Mouse (Mus musculus) embryonic facial prominence, embryonic 12.5 days (tissue): ENCODE data around the gene Usp22. TPM values are rescaled to one million over a fixed set of nuclear protein-coding genes. Genes with fewer than 3 reads are reported as not detected.
"Not testable (repeated sequence)": the region's sequence is repeated elsewhere in the genome, so short reads cannot be mapped to it uniquely, and the experiment has no call there.

ENCODE experiments used
- ATAC-seq: fragments of 200-750 bp; cut with Nextera tagmentation; 2 replicates; pipeline ENCODE4 v1.8.0; 2017; ENCODE audit not compliant: insufficient number of reproducible peaks, insufficient read depth, low FRiP score, low TSS enrichment
- H3K27ac ChIP-seq: fragments of 300-500 bp; sonication (generic); 2 replicates; pipeline ENCODE4 v1.5.1; 2016; ENCODE audit warnings: mild to moderate bottlenecking
- H3K27me3 ChIP-seq: fragments of 300-500 bp; sonication (generic); 2 replicates; pipeline ENCODE4 v1.6.1; 2016; ENCODE audit warnings: mild to moderate bottlenecking, moderate library complexity
- H3K36me3 ChIP-seq: fragments of 300-500 bp; sonication (generic); 2 replicates; pipeline ENCODE4 v1.6.1; 2016; ENCODE audit warnings: mild to moderate bottlenecking
- H3K4me1 ChIP-seq: fragments of 300-500 bp; sonication (generic); 2 replicates; pipeline ENCODE4 v1.6.1; 2016
- H3K4me2 ChIP-seq: fragments of 300-500 bp; sonication (generic); replicated peaks from 2 replicates; pipeline ENCODE4 v1.6.1; 2016; ENCODE audit warnings: mild to moderate bottlenecking, moderate library complexity
- H3K4me3 ChIP-seq: fragments of 300-500 bp; sonication (generic); 2 replicates; pipeline ENCODE4 v1.5.1; 2016; ENCODE audit warnings: mild to moderate bottlenecking
- H3K9ac ChIP-seq: fragments of 300-500 bp; sonication (generic); 2 replicates; pipeline ENCODE4 v1.6.1; 2016; ENCODE audit warnings: mild to moderate bottlenecking, moderate library complexity
- H3K9me3 ChIP-seq: fragments of 300-500 bp; sonication (generic); 2 replicates; pipeline ENCODE4 v1.6.1; 2016; ENCODE audit warnings: mild to moderate bottlenecking, moderate library complexity
- WGBS: fragments of 180-500 bp; shearing (Covaris S2); methylation state at CpG from one replicate; pipeline ENCODE4 v1.1.7; 2016; 5-methylcytosine and 5-hydroxymethylcytosine counted together
- polyA plus RNA-seq: library from polyadenylated mRNA; unstranded; fragments of >200 nt; fragmentation: Nextera tagmentation; extraction: Ambion mirVana; gene quantifications from 2 replicates; pipeline ENCODE4 v1.2.1, GENCODE M21; 2016

The Usp22 gene
- polyA plus RNA-seq, 1 experiment from 2014 or later, result 221 TPM

DNA sequence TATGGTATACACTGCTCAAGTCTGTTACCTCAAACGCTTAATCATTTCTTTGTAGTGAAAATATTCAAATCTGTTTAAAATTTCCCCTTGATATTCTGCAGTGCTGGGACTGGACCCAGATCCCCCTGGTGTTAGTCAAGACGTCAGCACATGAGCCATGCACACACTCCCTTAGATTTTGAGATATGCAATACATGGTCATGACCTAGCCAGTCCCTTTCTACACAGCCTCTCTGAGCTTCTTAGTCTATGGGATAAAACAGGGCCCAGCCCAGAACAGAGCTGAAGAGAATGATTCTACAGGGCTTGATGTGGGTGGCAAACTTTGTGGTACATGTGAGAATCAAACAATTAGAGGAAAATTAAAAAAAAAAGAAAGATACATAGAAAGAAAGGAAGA lies 33.2 kb downstream of the Usp22 start:
- Histone ChIP-seq H3K27ac (no peak overlapping the region), H3K9me3 (no peaks in the 10 kb centered on the region), H3K4me3 (no peak overlapping the region), H3K4me1 (0 out of 2 replicates have a peak, but pooled peaks cover under 1% of the 10 kb centered on the region), H3K4me2 (no peak overlapping the region), H3K27me3 (peaks cover 3% of the 10 kb centered on the region; the same call in 1 of the 2 replicates), H3K9ac (no peak overlapping the region), H3K36me3 (no peaks in the 10 kb centered on the region)
- WGBS, result 60% methylated on average over 2 of the region's 2 CpGs
- ATAC-seq, result no peak

DNA sequence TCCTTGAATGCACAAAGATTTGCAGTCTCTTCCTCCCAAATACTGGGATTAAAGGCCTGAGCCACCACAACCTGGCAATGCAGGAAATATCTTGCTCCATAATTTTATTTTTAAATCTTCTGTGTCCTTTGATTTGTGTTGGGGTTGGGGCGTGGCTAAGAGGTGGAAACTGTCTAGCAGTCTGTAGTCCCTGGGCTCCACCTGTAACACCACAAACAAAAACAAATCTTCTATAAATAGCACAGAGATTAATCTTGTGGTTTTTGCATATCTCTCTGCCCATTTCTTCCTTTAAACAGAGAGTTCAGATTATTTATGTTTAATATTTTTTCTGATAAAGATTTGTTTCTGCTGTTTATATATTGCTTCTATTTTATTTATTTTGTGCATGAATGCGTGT lies 41.9 kb downstream of the Usp22 start:
- Histone ChIP-seq H3K4me1 (no peaks in the 10 kb centered on the region), H3K4me3 (no peak overlapping the region), H3K4me2 (no peak overlapping the region), H3K9ac (no peak overlapping the region), H3K27me3 (no peaks in the 10 kb centered on the region), H3K9me3 (no peaks in the 10 kb centered on the region), H3K27ac (no peak overlapping the region), H3K36me3 (no peaks in the 10 kb centered on the region)
- WGBS, result 78% methylated on average over 2 of the region's 2 CpGs
- ATAC-seq, result no peak

DNA sequence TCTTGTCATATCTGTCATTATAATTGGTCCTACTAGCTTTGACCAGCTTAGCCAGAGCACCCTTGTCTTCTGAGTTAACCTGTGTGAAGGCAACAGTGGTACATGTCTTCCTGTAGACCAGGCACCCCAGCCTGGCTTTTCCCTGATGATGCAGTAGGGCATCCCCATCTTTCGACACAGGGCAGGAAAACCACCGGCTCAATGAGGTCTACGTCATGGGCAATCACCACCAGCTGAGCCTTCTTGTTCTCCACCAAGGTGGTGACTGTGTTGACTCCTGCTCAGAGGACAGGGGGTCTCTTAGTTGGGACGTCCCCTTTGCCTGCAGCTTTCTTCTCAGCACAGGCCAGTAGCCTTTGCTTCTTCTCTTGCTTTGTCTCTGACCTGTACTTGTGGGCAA lies 44.2 kb downstream of the Usp22 start:
- not testable (repeated sequence) for ATAC-seq, H3K27ac ChIP-seq
- WGBS, result 83% methylated on average over 4 of the region's 4 CpGs

DNA sequence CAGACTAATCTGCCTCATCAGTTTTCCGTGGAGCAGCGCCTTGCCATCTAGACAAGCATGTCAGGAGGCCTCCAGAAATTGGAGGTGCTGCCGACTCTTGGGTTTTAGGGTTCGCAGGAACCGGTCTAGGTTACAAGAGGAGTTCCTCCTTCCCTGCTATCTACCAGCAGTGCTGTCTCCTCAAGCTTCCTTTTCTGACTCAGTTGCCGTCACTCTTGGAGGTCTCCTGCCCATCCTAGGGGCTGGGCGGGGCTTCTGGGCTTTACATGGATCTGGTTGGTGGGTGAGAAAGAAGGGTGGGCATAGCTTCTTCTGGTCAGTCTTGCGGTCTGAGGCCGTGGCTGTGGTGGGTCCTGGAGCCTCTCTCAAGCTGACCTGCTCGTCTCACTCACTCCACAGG lies 45.5 kb downstream of the Usp22 start:
- Histone ChIP-seq H3K36me3 (no peaks in the 10 kb centered on the region), H3K27me3 (no peaks in the 10 kb centered on the region), H3K4me1 (no peaks in the 10 kb centered on the region), H3K4me3 (no peak overlapping the region), H3K9me3 (no peaks in the 10 kb centered on the region), H3K27ac (no peak overlapping the region), H3K9ac (no peak overlapping the region), H3K4me2 (no peak overlapping the region)
- ATAC-seq, result no peak
- WGBS, result 50% methylated on average over 10 of the region's 10 CpGs

More for the DNA sequence above, 44.2 kb downstream of the Usp22 start:
- H3K9ac ChIP-seq, H3K4me1 ChIP-seq, H3K4me3 ChIP-seq, H3K36me3 ChIP-seq, H3K4me2 ChIP-seq, H3K27me3 ChIP-seq, H3K9me3 ChIP-seq: not testable (repeated sequence)

DNA sequence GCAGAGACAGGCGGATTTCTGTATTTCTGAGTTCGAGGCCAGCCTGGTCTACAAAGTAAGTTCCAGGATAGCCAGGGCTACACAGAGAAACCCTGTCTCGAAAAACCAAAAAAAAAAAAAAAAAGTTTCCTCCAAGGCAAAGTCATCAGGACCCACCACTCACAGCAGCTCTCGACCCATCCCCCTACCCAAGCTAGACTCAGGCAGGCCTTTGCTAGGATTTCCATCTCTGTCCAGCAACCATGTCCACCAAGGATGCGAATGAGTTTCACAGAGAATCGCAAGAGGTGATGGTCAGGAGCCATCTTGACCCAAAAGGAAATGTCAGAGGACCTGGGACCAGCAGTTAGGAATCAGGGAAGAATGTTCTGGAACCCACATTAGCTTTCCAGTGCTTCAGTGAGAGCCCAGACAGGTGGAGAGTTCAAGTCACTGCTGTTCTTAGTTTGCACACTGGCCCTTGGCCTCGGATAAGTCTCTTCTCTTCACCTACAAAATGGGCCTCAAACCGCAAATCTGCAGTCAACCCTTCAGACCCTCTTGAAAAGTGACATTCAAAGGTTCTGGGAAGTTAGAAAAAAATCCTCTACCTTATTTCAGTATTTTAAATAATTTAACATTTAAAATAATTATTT lies 47.3 kb downstream of the Usp22 start:
- Histone ChIP-seq H3K9ac (no peak overlapping the region), H3K27me3 (no peaks in the 10 kb centered on the region), H3K27ac (no peak overlapping the region), H3K36me3 (no peaks in the 10 kb centered on the region), H3K4me3 (no peak overlapping the region), H3K4me1 (no peaks in the 10 kb centered on the region), H3K4me2 (no peak overlapping the region), H3K9me3 (no peaks in the 10 kb centered on the region)
- 87% methylated on average over 8 of the region's 8 CpGs for WGBS
- ATAC-seq, result no peak

DNA sequence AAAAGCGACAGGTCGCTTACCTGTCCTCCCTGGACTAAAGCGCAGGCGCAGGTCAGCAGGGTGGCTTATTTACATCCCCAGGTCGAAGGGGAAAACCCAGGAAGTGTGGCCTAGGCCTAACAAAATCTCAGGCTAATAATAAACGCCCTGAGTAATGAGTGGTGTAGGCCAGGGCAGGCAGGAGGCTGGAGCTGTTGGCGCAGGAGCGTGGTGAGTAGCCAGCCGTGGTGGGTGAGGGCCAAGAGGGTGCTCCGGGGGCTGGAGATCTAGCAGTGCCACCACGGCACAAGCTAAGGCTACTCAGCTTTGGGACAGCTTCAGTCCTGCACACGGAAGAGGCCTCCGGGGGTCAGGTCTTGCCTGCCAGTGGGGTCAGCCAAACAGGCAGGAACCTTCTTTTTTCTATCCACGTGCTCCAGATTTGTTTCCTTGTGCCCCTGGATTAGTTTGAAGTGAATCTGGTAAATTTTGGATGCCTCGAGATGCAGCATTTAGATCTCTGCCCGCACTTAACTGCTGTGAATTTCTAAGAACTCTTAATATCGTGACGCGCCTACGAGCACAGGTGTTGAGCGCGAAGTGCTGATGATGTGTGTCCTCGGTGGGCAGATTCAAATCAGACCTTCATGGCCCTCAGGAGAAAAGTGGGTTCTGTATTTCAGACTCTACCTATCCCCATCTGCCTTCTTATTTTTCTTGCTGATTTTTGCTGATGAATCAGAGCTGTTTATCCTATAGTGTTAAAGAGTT lies 48.1 kb downstream of the Usp22 start, which contains the start of gene Tnfrsf13b:
Gene Tnfrsf13b, plus strand, starts transcription at position 150 of the 750 bp plus-strand sequence.
- Histone ChIP-seq H3K27ac (no peak within 1 kb of the TSS), H3K4me3 (no peak within 1 kb of the TSS), H3K9ac (no peak within 1 kb of the TSS), H3K27me3 (no peaks in the 10 kb centered on the region), H3K4me1 (no peaks in the 10 kb centered on the region), H3K4me2 (no peak within 1 kb of the TSS), H3K9me3 (no peaks in the 10 kb centered on the region), H3K36me3 (no peaks in the 10 kb centered on the region)
- 83% methylated on average over 23 of the region's 23 CpGs for WGBS
- ATAC-seq, result no peak

DNA sequence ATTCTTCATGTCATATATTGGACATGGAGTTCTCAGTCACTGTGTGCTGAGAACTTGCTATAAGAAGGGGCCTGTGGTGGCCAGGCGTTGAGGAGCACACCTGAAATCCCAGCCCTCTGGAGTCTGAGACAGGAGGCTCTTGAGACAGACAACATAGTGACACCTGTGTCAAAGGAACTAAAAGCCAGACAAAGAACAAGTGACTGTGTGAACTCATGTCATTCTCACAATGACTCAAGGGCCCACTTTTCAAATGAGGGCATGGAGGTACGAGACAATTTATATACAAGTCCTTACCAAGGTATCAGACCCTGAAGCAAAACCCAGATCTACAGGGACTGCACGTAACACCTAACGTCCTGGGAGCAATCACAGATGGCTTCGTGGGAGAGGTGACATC lies 48.9 kb downstream of the Usp22 start:
- no peak for ATAC-seq
- 86% methylated on average over 5 of the region's 5 CpGs for WGBS

DNA sequence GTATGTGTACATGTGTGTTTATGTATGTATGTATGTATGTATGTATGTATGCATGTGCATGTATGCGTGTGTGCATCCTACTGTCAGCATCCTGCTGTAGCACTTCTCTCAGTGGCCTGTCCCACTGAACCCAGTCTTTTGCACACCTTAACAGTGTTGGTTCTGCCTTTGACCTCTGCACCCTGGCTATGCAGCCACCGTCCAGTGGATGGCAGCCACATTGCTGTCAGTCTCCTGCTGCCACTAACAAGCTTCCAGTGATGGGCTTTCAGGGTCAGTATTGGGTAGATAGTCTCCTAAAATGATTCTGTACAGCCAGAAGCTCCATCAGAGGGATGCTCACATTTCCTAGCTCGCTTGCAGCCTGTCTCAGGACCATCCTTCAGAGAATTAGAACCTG lies 51.0 kb downstream of the Usp22 start:
- 70% methylated on average over 3 of the region's 3 CpGs for WGBS
- Histone ChIP-seq H3K27ac (no peak overlapping the region), H3K9me3 (no peaks in the 10 kb centered on the region), H3K4me3 (no peak overlapping the region), H3K9ac (no peak overlapping the region), H3K36me3 (no peaks in the 10 kb centered on the region), H3K4me2 (no peak overlapping the region), H3K4me1 (no peaks in the 10 kb centered on the region), H3K27me3 (no peaks in the 10 kb centered on the region)
- no peak for ATAC-seq

More for the DNA sequence above, 48.9 kb downstream of the Usp22 start:
- no peaks in the 10 kb centered on the region for H3K36me3 ChIP-seq
- H3K27me3 ChIP-seq, result no peaks in the 10 kb centered on the region
- no peaks in the 10 kb centered on the region for H3K4me1 ChIP-seq
- H3K9me3 ChIP-seq, result no peaks in the 10 kb centered on the region
- no peak overlapping the region for H3K4me2 ChIP-seq
- H3K27ac ChIP-seq, result no peak overlapping the region
- no peak overlapping the region for H3K4me3 ChIP-seq
- no peak overlapping the region for H3K9ac ChIP-seq

DNA sequence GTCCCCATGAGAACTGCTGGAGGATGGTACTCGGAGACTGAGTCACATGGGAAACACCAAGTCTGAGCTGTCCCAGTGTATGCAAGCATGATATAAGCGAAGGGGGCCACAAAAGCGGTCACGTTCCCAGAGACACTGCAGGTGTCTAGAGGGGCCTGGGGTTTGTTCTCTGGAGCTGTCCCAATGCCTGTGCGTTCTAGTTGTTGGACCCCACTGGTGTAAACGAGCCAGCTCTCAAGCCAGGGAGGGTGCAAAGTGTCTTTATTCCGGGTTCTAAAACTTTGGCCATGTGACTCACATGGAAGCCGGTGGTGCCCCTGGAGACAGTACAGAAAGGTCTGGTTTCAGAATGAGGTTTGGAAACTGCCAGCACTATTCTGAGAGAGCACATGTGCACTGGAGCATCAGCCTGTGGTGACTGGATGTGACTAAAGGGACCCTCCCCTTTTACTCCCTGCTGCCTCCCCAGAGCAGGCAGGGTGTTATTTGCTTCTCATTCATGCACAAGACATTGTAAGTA lies 52.0 kb downstream of the Usp22 start:
- H3K27me3 ChIP-seq, result no peaks in the 10 kb centered on the region
- no peaks in the 10 kb centered on the region for H3K36me3 ChIP-seq
- WGBS, result 80% methylated on average over 8 of the region's 8 CpGs
- H3K4me2 ChIP-seq, result no peak overlapping the region
- H3K4me1 ChIP-seq, result no peaks in the 10 kb centered on the region
- no peak for ATAC-seq
- no peak overlapping the region for H3K9ac ChIP-seq
- no peak overlapping the region for H3K27ac ChIP-seq
- H3K4me3 ChIP-seq, result no peak overlapping the region
- no peaks in the 10 kb centered on the region for H3K9me3 ChIP-seq

DNA sequence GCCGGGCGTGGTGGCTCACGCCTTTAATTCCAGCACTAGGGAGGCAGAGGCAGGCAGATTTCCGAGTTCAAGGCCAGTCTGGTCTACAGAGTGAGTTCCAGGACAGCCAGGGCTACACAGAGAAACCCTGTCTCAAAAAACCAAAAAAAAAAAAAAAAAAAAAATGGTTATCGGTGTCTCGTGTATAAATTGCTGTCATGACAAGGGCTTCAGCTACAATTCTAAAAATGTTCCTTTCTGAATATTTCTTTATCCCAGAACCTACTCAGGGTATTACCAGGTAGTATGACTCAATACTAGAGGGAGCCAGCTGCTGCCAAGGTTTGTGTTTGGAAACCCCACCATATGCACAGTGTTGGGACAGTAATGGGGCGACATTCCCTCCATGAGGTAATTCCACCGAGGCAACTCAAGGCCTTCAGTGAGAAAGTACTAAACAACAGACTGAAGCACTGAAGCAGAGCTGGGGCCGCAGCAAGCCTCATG lies 52.5 kb downstream of the Usp22 start:
- no peaks in the 10 kb centered on the region for H3K36me3 ChIP-seq
- H3K27me3 ChIP-seq, result no peaks in the 10 kb centered on the region
- no peak for ATAC-seq
- no peak overlapping the region for H3K4me2 ChIP-seq
- H3K9ac ChIP-seq, result no peak overlapping the region
- 88% methylated on average over 9 of the region's 9 CpGs for WGBS
- no peaks in the 10 kb centered on the region for H3K9me3 ChIP-seq
- no peaks in the 10 kb centered on the region for H3K4me1 ChIP-seq
- no peak overlapping the region for H3K27ac ChIP-seq
- no peak overlapping the region for H3K4me3 ChIP-seq

DNA sequence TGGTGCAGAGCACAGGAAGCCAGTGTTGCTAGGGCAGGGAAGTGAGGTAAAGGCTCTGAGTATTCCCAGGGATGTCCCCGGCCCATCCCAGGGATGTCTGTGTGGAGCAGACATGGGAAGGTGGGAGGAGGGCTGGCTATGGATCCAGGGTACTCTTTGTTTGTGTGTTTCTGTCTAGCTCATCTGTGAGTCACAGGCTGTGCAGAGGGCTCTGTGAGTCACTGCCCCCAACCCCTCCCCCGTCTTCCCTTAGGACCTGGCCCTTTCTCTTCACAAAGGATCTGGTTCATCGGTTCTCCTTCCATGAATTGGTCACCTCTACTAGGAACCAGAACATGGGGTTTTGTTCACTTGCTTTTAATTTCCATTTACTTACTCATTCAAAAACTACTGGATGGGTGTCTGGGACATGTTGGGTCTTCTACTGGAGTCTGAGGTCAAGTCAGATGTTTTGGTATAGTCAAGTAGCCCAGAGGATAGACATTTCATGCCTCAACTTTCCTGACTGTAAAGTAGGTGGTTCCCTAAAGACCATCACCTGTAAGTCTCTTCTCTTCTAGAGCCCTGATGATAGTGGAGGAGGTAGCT lies 54.8 kb downstream of the Usp22 start:
- no peaks in the 10 kb centered on the region for H3K27me3 ChIP-seq
- H3K9me3 ChIP-seq, result no peaks in the 10 kb centered on the region
- no peak overlapping the region for H3K9ac ChIP-seq
- H3K4me1 ChIP-seq, result no peaks in the 10 kb centered on the region
- no peak overlapping the region for H3K4me3 ChIP-seq
- H3K27ac ChIP-seq, result no peak overlapping the region
- no peak for ATAC-seq
- WGBS, result 81% methylated on average over 3 of the region's 3 CpGs
- H3K36me3 ChIP-seq, result no peaks in the 10 kb centered on the region
- H3K4me2 ChIP-seq, result no peak overlapping the region

DNA sequence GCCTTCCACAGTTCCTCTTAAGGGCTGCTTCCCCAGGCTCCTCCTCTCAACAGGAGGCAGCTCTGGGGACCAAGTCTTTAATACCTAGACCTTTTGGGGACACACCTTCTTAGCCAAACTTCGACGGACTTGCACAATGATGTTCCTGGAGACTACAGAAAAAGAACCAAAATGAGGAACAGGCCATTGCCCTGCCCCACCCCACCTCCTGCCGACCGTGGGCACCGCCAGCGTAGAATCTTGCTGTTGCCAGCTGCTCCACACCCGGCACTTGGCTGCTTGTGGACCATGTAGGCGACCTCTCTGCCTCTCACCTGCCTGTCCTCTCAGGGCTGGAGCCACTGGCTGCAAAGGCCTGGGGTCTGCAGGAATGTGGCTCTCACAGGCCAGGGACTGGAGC lies 58.6 kb downstream of the Usp22 start:
- Histone ChIP-seq H3K27me3 (no peaks in the 10 kb centered on the region), H3K4me3 (no peak overlapping the region)

More for the DNA sequence above, 58.6 kb downstream of the Usp22 start:
- 61% methylated on average over 8 of the region's 8 CpGs for WGBS
- H3K4me2 ChIP-seq, result no peak overlapping the region
- no peak for ATAC-seq
- no peak overlapping the region for H3K9ac ChIP-seq
- no peak overlapping the region for H3K27ac ChIP-seq
- no peaks in the 10 kb centered on the region for H3K36me3 ChIP-seq
- no peaks in the 10 kb centered on the region for H3K9me3 ChIP-seq
- H3K4me1 ChIP-seq, result no peaks in the 10 kb centered on the region
